Mouse (Mus musculus): ENCODE measurements around the gene Pskh1. TPM values are rescaled to one million over a fixed set of nuclear protein-coding genes. Genes with fewer than 3 reads are reported as not detected.

Gene Pskh1
- polyA plus RNA-seq, 1 experiment from 2014 or later: 34.5 TPM

- 0 out of 2 replicates have a peak, but pooled peaks cover 3% of the 10 kb centered on the region for H3K36me3 ChIP-seq (ENCODE audit: control insufficient read depth, insufficient read depth, low read length)
- peak overlapping the region; percentile 82 for H3K4me3 ChIP-seq (ENCODE audit: low read length)
- peaks cover 25% of the 10 kb centered on the region for H3K4me1 ChIP-seq (ENCODE audit: control insufficient read depth, insufficient read depth, low read length)
- H3K9ac ChIP-seq (ENCODE audit: low read depth, low read length): peak overlapping the region; percentile 85
- no peaks in the 10 kb centered on the region for H3K27me3 ChIP-seq (ENCODE audit: control insufficient read depth, insufficient read depth, low read length)
- no peak for ATAC-seq (ENCODE audit: low FRiP score, low TSS enrichment)
- 15% methylated on average over 15 of the region's 15 CpGs for WGBS
- H3K9me3 ChIP-seq (ENCODE audit: control insufficient read depth, low read length): no peaks in the 10 kb centered on the region
- H3K4me2 ChIP-seq (replicated peaks; ENCODE audit: low read depth, low read length): peak overlapping the region; percentile 96
- H3K27ac ChIP-seq (ENCODE audit: low read depth, low read length): no peak overlapping the region
These were observed 43.9 kb upstream of the Pskh1 start for GRCm38 (mm10) chr8:105856168-105856835.

- Histone ChIP-seq H3K9me3 (ENCODE audit: control insufficient read depth, low read length) (no peaks in the 10 kb centered on the region), H3K27me3 (ENCODE audit: control insufficient read depth, insufficient read depth, low read length) (no peaks in the 10 kb centered on the region), H3K4me3 (ENCODE audit: low read length) (no peak overlapping the region), H3K4me1 (ENCODE audit: control insufficient read depth, insufficient read depth, low read length) (peaks cover 35% of the 10 kb centered on the region), H3K4me2 (replicated peaks; ENCODE audit: low read depth, low read length) (no peak overlapping the region), H3K36me3 (ENCODE audit: control insufficient read depth, insufficient read depth, low read length) (peaks cover 3% of the 10 kb centered on the region; the same call in 1 of the 2 replicates), H3K27ac (ENCODE audit: low read depth, low read length) (no peak overlapping the region), H3K9ac (ENCODE audit: low read depth, low read length) (no peak overlapping the region)
- whole genome bisulfite sequencing: 92% methylated on average over 5 of the region's 5 CpGs
- ATAC-seq (ENCODE audit: low FRiP score, low TSS enrichment): no peak
These were observed 41.7 kb upstream of the Pskh1 start for GRCm38 (mm10) chr8:105858495-105858894.

GRCm38 (mm10) chr8:105859314-105859713 lies 40.9 kb upstream of the Pskh1 start:
- no peak for ATAC-seq (ENCODE audit: low FRiP score, low TSS enrichment)
- H3K9ac ChIP-seq (ENCODE audit: low read depth, low read length): no peak overlapping the region; the same call in 1 of the 2 replicates
- peaks cover 3% of the 10 kb centered on the region; the same call in 1 of the 2 replicates for H3K36me3 ChIP-seq (ENCODE audit: control insufficient read depth, insufficient read depth, low read length)
- WGBS: 67% methylated on average over 5 of the region's 5 CpGs
- H3K4me1 ChIP-seq (ENCODE audit: control insufficient read depth, insufficient read depth, low read length): peaks cover 35% of the 10 kb centered on the region
- no peaks in the 10 kb centered on the region for H3K27me3 ChIP-seq (ENCODE audit: control insufficient read depth, insufficient read depth, low read length)
- peak overlapping the region; percentile 63; the same call in 1 of the 2 replicates for H3K27ac ChIP-seq (ENCODE audit: low read depth, low read length)
- 0 out of 2 replicates have a peak overlapping the region, but pooled peaks have one; percentile 27 for H3K4me2 ChIP-seq (replicated peaks; ENCODE audit: low read depth, low read length)
- H3K9me3 ChIP-seq (ENCODE audit: control insufficient read depth, low read length): no peaks in the 10 kb centered on the region
- H3K4me3 ChIP-seq (ENCODE audit: low read length): no peak overlapping the region

GRCm38 (mm10) chr8:105860143-105860981 lies 39.9 kb upstream of the Pskh1 start, which contains the start of gene Nutf2:
Gene Nutf2, plus strand, starts transcription at chr8:105860580.
- Histone ChIP-seq H3K9ac (ENCODE audit: low read depth, low read length) (peak within 1 kb of the TSS; percentile 97), H3K4me2 (replicated peaks; ENCODE audit: low read depth, low read length) (peak within 1 kb of the TSS; percentile 94), H3K36me3 (ENCODE audit: control insufficient read depth, insufficient read depth, low read length) (peaks cover 3% of the 10 kb centered on the region; the same call in 1 of the 2 replicates), H3K27ac (ENCODE audit: low read depth, low read length) (peak within 1 kb of the TSS; percentile 85), H3K4me1 (ENCODE audit: control insufficient read depth, insufficient read depth, low read length) (peaks cover 35% of the 10 kb centered on the region), H3K9me3 (ENCODE audit: control insufficient read depth, low read length) (no peaks in the 10 kb centered on the region), H3K4me3 (ENCODE audit: low read length) (peak within 1 kb of the TSS; percentile 98), H3K27me3 (ENCODE audit: control insufficient read depth, insufficient read depth, low read length) (no peaks in the 10 kb centered on the region)
- under 1% methylated on average over 59 of the region's 59 CpGs for WGBS
- ATAC-seq (ENCODE audit: low FRiP score, low TSS enrichment): peak; percentile 98

- Histone ChIP-seq H3K27ac (ENCODE audit: low read depth, low read length) (no peak overlapping the region), H3K4me1 (ENCODE audit: control insufficient read depth, insufficient read depth, low read length) (peaks cover 27% of the 10 kb centered on the region), H3K27me3 (ENCODE audit: control insufficient read depth, insufficient read depth, low read length) (no peaks in the 10 kb centered on the region), H3K9me3 (ENCODE audit: control insufficient read depth, low read length) (no peaks in the 10 kb centered on the region), H3K4me2 (replicated peaks; ENCODE audit: low read depth, low read length) (peak overlapping the region; percentile 94), H3K4me3 (ENCODE audit: low read length) (peak overlapping the region; percentile 98), H3K36me3 (ENCODE audit: control insufficient read depth, insufficient read depth, low read length) (peaks cover 17% of the 10 kb centered on the region), H3K9ac (ENCODE audit: low read depth, low read length) (peak overlapping the region; percentile 97)
- ATAC-seq (ENCODE audit: low FRiP score, low TSS enrichment): no peak
- 25% methylated on average over 1 of the region's 1 CpGs for WGBS
These were observed 38.3 kb upstream of the Pskh1 start for GRCm38 (mm10) chr8:105861951-105862350.

GRCm38 (mm10) chr8:105866364-105867029 lies 33.7 kb upstream of the Pskh1 start:
- H3K4me3 ChIP-seq (ENCODE audit: low read length): no peak overlapping the region
- no peak overlapping the region for H3K9ac ChIP-seq (ENCODE audit: low read depth, low read length)
- no peak for ATAC-seq (ENCODE audit: low FRiP score, low TSS enrichment)
- peaks cover 50% of the 10 kb centered on the region for H3K36me3 ChIP-seq (ENCODE audit: control insufficient read depth, insufficient read depth, low read length)
- peaks cover 11% of the 10 kb centered on the region for H3K4me1 ChIP-seq (ENCODE audit: control insufficient read depth, insufficient read depth, low read length)
- H3K27me3 ChIP-seq (ENCODE audit: control insufficient read depth, insufficient read depth, low read length): no peaks in the 10 kb centered on the region
- H3K9me3 ChIP-seq (ENCODE audit: control insufficient read depth, low read length): no peaks in the 10 kb centered on the region
- 89% methylated on average over 6 of the region's 6 CpGs for WGBS
- no peak overlapping the region for H3K4me2 ChIP-seq (replicated peaks; ENCODE audit: low read depth, low read length)
- no peak overlapping the region for H3K27ac ChIP-seq (ENCODE audit: low read depth, low read length)

GRCm38 (mm10) chr8:105874301-105874700 lies 25.9 kb upstream of the Pskh1 start:
- Histone ChIP-seq H3K4me1 (ENCODE audit: control insufficient read depth, insufficient read depth, low read length) (no peaks in the 10 kb centered on the region), H3K9me3 (ENCODE audit: control insufficient read depth, low read length) (no peaks in the 10 kb centered on the region), H3K4me2 (replicated peaks; ENCODE audit: low read depth, low read length) (no peak overlapping the region), H3K27ac (ENCODE audit: low read depth, low read length) (no peak overlapping the region), H3K4me3 (ENCODE audit: low read length) (no peak overlapping the region), H3K27me3 (ENCODE audit: control insufficient read depth, insufficient read depth, low read length) (no peaks in the 10 kb centered on the region), H3K36me3 (ENCODE audit: control insufficient read depth, insufficient read depth, low read length) (peaks cover 73% of the 10 kb centered on the region), H3K9ac (ENCODE audit: low read depth, low read length) (no peak overlapping the region)
- no peak for ATAC-seq (ENCODE audit: low FRiP score, low TSS enrichment)
- WGBS: 87% methylated on average over 6 of the region's 6 CpGs

- Histone ChIP-seq H3K36me3 (ENCODE audit: control insufficient read depth, insufficient read depth, low read length) (peaks cover 52% of the 10 kb centered on the region), H3K27ac (ENCODE audit: low read depth, low read length) (peak within 1 kb of the TSS; percentile 47; the same call in 1 of the 2 replicates)
- under 1% methylated on average over 45 of the region's 45 CpGs for WGBS
These were observed 19.3 kb upstream of the Pskh1 start, which contains the start of gene Edc4 for GRCm38 (mm10) chr8:105880754-105881520. Gene Edc4, plus strand, starts transcription at chr8:105880881.

More at GRCm38 (mm10) chr8:105880754-105881520, 19.3 kb upstream of the Pskh1 start, which contains the start of gene Edc4:
- Histone ChIP-seq H3K4me2 (replicated peaks; ENCODE audit: low read depth, low read length) (peak within 1 kb of the TSS; percentile 79), H3K9ac (ENCODE audit: low read depth, low read length) (peak within 1 kb of the TSS; percentile 74), H3K4me1 (ENCODE audit: control insufficient read depth, insufficient read depth, low read length) (peaks cover 9% of the 10 kb centered on the region; the same call in 1 of the 2 replicates), H3K9me3 (ENCODE audit: control insufficient read depth, low read length) (no peaks in the 10 kb centered on the region), H3K4me3 (ENCODE audit: low read length) (peak within 1 kb of the TSS; percentile 75), H3K27me3 (ENCODE audit: control insufficient read depth, insufficient read depth, low read length) (no peaks in the 10 kb centered on the region)
- peak; percentile 92 for ATAC-seq (ENCODE audit: low FRiP score, low TSS enrichment)

Data from kidney, embryonic 14.5 days (tissue).